Comparison of ENCODE assay signal across 8 mouse cellular contexts in the genomic region with DNA sequence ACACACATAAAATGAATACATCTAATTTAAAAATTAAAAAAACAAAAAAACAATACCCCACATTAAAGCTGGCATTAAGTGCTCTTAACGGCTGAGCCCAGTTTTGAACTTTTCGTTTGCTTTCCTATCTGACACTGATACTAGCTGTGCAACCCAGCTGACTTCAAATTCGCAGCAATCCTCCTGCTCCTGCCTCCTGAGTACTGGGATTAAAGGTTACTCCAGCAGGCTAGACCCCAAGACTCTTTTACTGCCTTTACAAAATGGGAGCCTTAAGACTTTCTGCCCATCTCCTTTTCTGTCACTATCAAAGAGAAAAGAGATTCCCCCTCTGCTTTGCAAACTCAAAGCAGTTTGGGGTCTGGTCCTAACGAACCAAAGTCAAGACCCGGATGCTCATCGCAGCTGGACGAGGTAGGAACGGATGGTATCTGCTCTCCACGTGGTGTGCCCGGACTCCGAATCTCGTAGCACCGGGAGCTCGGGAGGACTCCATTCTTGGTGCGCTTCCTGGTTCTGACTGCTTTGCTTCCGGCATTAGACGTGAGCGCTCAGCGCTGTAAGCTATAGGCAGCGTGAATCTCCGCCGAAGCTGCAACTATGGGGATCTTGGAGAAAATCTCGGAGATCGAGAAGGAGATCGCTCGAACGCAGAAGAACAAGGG. TPM values are rescaled to one million over a fixed set of nuclear protein-coding genes. Genes with fewer than 3 reads are reported as not detected.
DNase-seq lines count a peak whose midpoint lies in the region; ATAC-seq lines count a peak whose summit lies in the region.

A gene (plus strand): TSS at position 512 of the 665 bp plus-strand sequence.

- peak; percentile 97 for DNase-seq in ES-CJ7 (ENCODE audit: low read depth, low spot score)
- DNase-seq in cerebellum, adult 11 months, result peak; percentile 85
- peak; percentile 95 for DNase-seq in forebrain, embryonic 14.5 days (ENCODE audit: low spot score)
- peak; percentile 86 to 93 for DNase-seq in heart, postnatal 14 days
- peak; percentile 90 for DNase-seq in layer of hippocampus, adult 11-12 months (ENCODE audit: low spot score)
- DNase-seq in lung, adult 18-20 months, result peak; percentile 87
- peak; percentile 88 for DNase-seq in testis, postnatal 14 days (ENCODE audit: low spot score)

- no peak within 1 kb of the TSS; the same call in 1 of the 2 replicates for H3K27ac ChIP-seq in forebrain, embryonic 14.5 days (ENCODE audit: low read depth, low read length)
- peak within 1 kb of the TSS; percentile 74 for H3K27ac ChIP-seq in neural tube, embryonic 15.5 days (replicated peaks)

- H3K9me3 ChIP-seq in forebrain, embryonic 14.5 days (replicated peaks; ENCODE audit: control insufficient read depth, low read length), result no peaks in the 10 kb centered on the region
- no peaks in the 10 kb centered on the region for H3K9me3 ChIP-seq in neural tube, embryonic 15.5 days (replicated peaks)

- intact Hi-C loops in heart, postnatal 14 days (cut with DNase I), result no loop called here

- ATAC-seq in forebrain, embryonic 14.5 days, result peak; percentile 96
- peak; percentile 91 for ATAC-seq in neural tube, embryonic 15.5 days (ENCODE audit: low FRiP score)

- H3K4me1 ChIP-seq in forebrain, embryonic 14.5 days (ENCODE audit: control insufficient read depth, insufficient read depth, low read length), result peaks cover 6% of the 10 kb centered on the region
- peaks cover 22% of the 10 kb centered on the region for H3K4me1 ChIP-seq in neural tube, embryonic 15.5 days

- H3K27me3 ChIP-seq in forebrain, embryonic 14.5 days (replicated peaks; ENCODE audit: control insufficient read depth, insufficient read depth, low read length), result no peaks in the 10 kb centered on the region
- no peaks in the 10 kb centered on the region for H3K27me3 ChIP-seq in neural tube, embryonic 15.5 days (replicated peaks)

- peak within 1 kb of the TSS; percentile 62 for H3K4me3 ChIP-seq in forebrain, embryonic 14.5 days (ENCODE audit: low read depth, low read length)
- H3K4me3 ChIP-seq in neural tube, embryonic 15.5 days (replicated peaks), result peak within 1 kb of the TSS; percentile 64

- 5% methylated on average over 27 of the region's 27 CpGs for WGBS in forebrain, embryonic 14.5 days
- 5% methylated on average over 27 of the region's 27 CpGs for WGBS in neural tube, embryonic 15.5 days

- H3K4me2 ChIP-seq in forebrain, embryonic 14.5 days (ENCODE audit: low read length), result peak within 1 kb of the TSS; percentile 92
- peak within 1 kb of the TSS; percentile 70 for H3K4me2 ChIP-seq in neural tube, embryonic 15.5 days

- peaks cover 26% of the 10 kb centered on the region for H3K36me3 ChIP-seq in forebrain, embryonic 14.5 days (ENCODE audit: control insufficient read depth, insufficient read depth, low read length)
- H3K36me3 ChIP-seq in neural tube, embryonic 15.5 days, result peaks cover 29% of the 10 kb centered on the region

- H3K9ac ChIP-seq in forebrain, embryonic 14.5 days (ENCODE audit: low read length), result peak within 1 kb of the TSS; percentile 84
- H3K9ac ChIP-seq in neural tube, embryonic 15.5 days (replicated peaks), result peak within 1 kb of the TSS; percentile 66

RNA-seq across cellular contexts. Expression of the gene that starts here (rescaled TPM):
- polyA plus RNA-seq in forebrain, embryonic 14.5 days (2014; fragmentation: Nextera tagmentation; extraction: Ambion mirVana), result 111 and 115 TPM in 2 replicates
- total RNA-seq in heart, postnatal 14 days (2021), result 10 to 100 TPM; 31.1 to 34.1 TPM
- 94.6 and 98.5 TPM in 2 replicates for polyA plus RNA-seq in neural tube, embryonic 15.5 days (2015; fragmentation: Nextera tagmentation; extraction: Ambion mirVana)
